In the genomic region with DNA sequence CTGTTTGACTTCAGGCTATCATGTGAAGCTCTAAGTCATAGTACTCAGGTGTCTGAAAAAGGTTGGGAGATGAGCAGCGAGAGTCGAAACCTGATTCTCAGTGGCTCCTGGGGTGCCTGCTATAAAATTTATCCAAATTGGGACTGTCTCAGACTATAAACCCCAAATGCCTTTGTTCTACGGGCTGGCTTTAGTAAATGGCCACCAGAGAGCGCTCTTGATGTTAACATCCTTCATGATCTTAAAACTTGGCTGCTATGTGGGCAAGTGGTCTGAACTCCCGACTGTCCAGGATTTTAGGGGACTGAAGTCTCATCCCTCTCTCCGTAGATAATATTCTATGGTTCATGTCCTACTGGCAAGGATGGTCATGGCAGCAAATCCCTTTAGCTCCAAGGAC, we compare ENCODE assay signal across 8 mouse cellular contexts.
DNase-seq lines count a peak whose midpoint lies in the region; ATAC-seq and TF ChIP-seq lines count a peak whose summit lies in the region.

No protein-coding gene starts in this region.

- H3K4me3 ChIP-seq in heart, embryonic 15.5 days: no peak overlapping the region
- H3K4me3 ChIP-seq in left cerebral cortex, adult 2 months: no peak overlapping the region

- no peak overlapping the region for H3K9ac ChIP-seq in heart, embryonic 15.5 days

- ATAC-seq in heart, embryonic 15.5 days (replicated peaks; ENCODE audit: insufficient number of reproducible peaks, insufficient read depth, low FRiP score, low read depth): no peak
- no peak for ATAC-seq in inflammation-experienced regulatory T-cells, adult 6 months

- peak; percentile 7 to 78 for DNase-seq in adrenal gland, adult (ENCODE audit: inconsistent age in 2 of 2, low spot score in 1 of 2)
- DNase-seq in adrenal gland, postnatal 4 days (ENCODE audit: low spot score in 2 of 2): no peak
- peak; percentile 1 for DNase-seq in lung, postnatal 36 days
- no peak for DNase-seq in lung, postnatal 25 days (ENCODE audit: low spot score)
- peak; percentile 21 to 24 for DNase-seq in left cerebral cortex, adult 2 months (ENCODE audit: extremely low spot score in 1 of 2, low spot score in 2 of 2)
- peak; percentile 44 for DNase-seq in right cerebral cortex, postnatal 14 days

- no peaks in the 10 kb centered on the region for H3K4me1 ChIP-seq in heart, embryonic 15.5 days (replicated peaks)

- no peaks in the 10 kb centered on the region for H3K27me3 ChIP-seq in heart, embryonic 15.5 days

- H3K4me2 ChIP-seq in heart, embryonic 15.5 days: peak overlapping the region; percentile 30

- H3K27ac ChIP-seq in heart, embryonic 15.5 days: no peak overlapping the region
- H3K27ac ChIP-seq in left cerebral cortex, adult 2 months: no peak overlapping the region

- 41% methylated on average over 6 of the region's 6 CpGs for WGBS in heart, embryonic 15.5 days

- no peaks in the 10 kb centered on the region for H3K9me3 ChIP-seq in heart, embryonic 15.5 days (replicated peaks)

- intact Hi-C loops in left cerebral cortex, adult 2 months (cut with DNase I): no loop called here

- TF ChIP-seq CTCF in left cerebral cortex, adult 2 months (IDR thresholded peaks at IDR 0.05): peak; percentile 64

- no peaks in the 10 kb centered on the region for H3K36me3 ChIP-seq in heart, embryonic 15.5 days

Comparison
In these comparisons a context has a peak if more than half of its experiments do, and no peak if none do; other contexts are left out.
1. DNase-seq: peak in adrenal gland, adult (2 of 2), lung, postnatal 36 days (single experiment), left cerebral cortex, adult 2 months (2 of 2) and right cerebral cortex, postnatal 14 days (single experiment); none in adrenal gland, postnatal 4 days (0 of 2) and lung, postnatal 25 days (single experiment).